Mouse (Mus musculus) left cerebral cortex, adult 9 months (tissue): ENCODE measurements at regions not wholly inside any gene's neighbourhood (a gene's known extent, or its start where the extent isn't known, plus 50 kb on each side); places are given as distances from the start of the nearest gene placed in this dataset.

Experiments used
- DNase-seq, 2 experiments: peaks; one replicate each; pipeline ENCODE4 v3.0.0; 2022; ENCODE audit warnings: low spot score in 2 of 2

DNA sequence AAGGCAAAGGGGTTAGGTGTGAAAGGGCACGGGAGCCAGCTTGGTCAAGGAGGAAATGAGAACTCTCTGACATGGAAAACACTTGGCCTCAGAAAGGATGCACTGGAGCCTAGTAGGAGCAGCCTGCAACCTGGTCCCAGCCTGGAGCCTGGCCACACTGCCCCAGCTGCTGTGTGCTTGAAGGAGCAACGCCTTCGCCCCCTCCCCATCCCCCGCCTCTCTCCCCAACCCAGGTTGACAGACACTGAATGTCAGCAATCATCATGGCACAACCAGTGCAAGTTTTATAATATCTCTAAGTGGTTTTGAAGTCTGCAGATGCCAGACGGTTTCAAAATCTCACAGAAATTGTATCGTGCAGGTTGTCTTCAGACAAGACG lies 417.6 kb downstream of the Cmpk2 start:
- no peak for DNase-seq

DNA sequence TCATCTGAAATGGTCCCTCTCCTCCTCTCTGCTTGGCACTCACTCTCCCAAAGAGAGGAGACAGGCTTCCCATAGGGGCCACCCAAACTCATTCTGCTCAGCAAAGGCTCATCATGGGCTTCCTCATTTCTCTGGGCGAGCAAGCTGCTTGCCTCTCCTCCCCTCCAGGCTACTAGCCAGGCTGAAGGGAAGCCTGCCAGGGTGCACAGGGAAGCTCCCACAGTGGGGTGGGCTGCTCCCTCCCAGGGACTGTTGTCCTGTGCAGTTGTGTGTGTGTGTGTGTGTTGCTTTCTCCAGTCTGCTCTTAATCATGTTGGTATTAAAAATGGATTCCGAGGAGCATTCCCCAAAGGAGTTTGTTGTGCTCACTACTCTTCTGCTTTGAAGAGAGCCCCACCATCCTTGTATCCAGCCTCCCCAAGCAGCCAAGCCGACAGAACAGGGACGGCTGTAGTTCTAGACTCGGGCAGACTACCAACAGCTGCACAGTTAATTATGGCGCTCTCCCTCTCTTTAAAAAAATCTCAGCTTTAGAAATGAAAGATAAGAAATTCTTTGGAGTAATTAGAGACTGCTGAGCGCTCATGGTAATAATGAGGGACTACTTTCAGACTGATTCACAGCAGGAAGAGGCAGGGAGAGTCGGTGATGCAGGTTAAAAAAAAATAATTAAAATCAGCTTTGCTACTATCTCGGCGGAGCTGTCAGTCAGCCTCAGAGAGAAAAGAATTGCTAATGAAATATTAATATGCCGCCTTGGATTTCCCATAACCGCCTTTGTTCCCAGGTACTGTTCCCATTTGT lies 417.0 kb downstream of the Cmpk2 start:
- DNase-seq: peak in 1 of 2 experiments; percentile 28

DNA sequence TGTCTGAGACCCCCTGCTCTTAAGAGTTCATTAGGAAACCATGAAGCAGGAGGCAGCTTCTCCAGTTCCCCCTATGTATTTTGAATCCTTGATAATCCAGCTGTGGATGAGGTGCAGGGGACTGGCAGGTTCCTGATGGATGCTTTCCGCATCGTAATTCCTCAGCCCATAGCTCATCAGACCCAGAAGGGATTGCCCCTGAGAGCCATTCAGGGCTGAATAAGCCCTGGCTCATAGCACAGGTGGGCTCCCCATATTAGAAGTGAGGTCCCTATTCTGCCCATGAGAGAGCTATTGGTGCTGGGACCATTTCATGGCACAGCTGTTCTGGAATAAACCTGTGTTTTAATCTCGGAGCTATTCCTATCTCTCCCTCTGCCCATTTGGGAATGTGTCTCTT lies 416.1 kb downstream of the Cmpk2 start:
- no peak for DNase-seq

DNA sequence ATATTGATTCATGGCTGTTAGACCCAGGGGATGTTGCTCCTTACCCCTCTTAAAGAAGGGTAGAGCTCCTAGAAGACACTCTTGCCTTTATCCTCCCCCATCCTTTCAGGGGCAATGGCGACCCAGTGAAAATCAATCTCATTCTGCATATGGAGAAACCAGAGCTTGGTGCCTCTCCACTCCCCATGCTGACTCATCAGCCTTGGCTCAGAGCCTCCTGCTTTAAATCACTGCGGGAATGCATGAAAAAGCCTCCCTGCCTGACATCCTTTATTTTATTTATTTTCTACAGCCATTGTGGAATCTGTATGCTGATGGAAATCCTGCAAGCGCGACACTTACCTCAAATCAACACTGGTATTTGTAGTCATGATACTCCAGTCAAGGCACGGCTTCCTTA lies 415.2 kb downstream of the Cmpk2 start:
- peak in 1 of 2 experiments; percentile 78 for DNase-seq

DNA sequence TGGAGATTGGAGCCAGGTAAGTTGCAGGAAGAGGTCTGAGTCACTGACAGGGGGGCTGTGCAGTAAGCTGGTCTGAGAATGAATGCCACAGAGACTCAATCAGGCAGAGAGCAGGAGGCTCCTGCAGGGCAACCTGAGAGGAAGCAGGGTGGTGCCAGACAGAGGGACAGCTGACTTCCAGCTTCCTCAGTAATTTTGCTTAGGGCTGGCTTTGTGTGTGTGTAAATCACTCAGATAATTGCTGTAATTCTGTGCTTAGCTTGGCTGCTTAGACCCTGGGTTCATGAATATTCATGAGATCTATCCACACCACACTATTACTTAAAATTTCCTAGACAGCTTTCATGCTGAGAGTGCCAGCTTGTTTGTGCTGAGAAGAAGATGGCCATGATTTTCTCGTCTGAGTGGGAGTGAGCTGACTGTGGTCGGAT lies 408.7 kb downstream of the Cmpk2 start:
- DNase-seq: no peak

DNA sequence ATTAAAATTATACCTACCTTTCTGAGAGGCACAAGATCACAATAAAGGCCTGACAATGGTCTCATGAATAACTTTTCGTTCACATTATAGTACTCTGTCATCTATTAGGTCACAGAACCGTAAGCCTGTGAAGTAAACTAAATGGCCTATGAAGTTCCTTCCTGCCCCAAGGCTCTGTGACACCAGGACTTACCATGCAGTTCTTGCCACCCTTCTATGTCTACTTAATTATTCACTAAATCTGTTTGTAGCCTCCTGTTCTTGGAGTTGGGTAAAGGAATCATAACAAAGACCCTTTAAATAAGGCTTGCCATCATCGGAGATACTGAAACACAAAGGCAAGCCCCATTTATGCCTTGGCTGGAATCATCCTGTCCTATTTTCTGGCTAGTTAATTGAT lies 408.3 kb downstream of the Cmpk2 start:
- no peak for DNase-seq

DNA sequence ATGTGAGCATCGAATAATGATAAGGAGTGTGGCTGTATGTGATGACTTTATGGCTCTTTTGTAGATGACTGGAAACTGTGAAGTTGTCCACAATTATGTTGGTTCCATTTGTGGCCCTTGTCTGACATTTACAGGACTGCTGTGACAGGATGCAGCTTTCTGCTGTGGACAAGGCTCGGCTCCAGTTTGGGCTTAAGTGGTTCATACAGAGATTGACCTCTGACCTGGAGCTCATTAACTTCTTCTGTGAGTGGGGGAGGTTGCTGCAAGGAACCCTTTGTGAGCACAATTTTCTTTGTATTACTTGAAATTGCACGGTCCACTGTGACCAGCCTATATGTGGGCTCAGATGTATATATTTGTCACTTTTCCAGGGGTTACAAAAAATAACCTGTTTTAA lies 403.5 kb downstream of the Cmpk2 start:
- no peak for DNase-seq

DNA sequence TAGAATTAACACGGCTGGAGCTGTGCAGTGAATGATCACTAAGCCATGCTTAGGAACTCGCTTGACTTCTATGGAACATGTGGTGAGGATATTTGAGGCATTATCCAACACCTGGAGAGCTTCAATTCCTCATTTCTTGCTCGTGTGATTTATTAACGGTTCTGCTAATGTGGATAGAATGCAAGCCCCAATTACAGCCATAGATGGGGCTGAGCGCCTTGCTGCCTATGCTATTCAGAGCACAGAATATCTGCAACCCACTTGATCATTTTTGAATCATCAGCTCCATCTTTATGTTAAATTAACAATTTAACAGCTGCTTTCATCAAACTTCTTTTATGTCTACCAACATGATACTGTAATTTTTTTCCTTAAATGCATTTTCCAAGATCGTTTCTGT lies 398.7 kb downstream of the Cmpk2 start:
- no peak for DNase-seq

DNA sequence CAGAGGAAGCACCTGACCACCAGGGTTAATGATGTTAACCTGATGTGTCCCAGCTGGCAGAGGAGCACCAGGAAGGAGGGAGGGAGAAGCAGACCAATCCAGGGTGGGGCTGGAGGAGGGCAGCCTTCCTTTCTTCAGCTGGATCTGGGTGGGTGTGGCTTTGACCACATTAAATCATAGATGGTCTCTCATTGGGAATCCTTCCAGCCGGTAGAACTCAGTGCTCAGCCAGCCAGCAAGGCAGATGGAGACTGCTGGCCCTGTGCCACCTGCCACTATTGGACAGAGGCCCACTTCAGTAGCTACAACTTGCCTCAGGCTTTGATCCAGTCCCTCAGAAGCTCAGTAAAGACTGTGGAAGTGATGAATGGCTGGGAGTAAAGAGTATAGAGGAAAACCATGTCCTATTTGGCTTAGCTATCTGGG lies 386.1 kb downstream of the Cmpk2 start:
- peak in 1 of 2 experiments; percentile 58 for DNase-seq

DNA sequence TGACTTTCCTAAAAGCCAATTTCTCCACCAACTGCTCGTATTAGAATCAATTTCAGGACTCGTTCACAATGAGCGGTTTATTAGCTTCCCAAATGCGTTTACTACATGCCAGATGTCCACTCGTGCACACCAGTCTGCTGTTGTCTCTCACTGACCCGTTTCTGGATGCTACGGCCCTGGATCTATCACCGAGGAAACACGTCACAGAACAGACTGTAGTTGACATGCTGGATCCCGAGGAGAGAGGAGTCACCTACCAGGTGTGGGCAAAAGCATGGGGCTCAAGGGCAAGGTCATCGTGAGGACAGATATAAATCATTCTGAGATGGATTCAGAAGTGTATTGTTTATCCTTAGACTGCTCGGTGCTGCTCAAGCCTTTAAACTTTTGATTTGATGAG lies 375.9 kb downstream of the Cmpk2 start:
- no peak for DNase-seq

DNA sequence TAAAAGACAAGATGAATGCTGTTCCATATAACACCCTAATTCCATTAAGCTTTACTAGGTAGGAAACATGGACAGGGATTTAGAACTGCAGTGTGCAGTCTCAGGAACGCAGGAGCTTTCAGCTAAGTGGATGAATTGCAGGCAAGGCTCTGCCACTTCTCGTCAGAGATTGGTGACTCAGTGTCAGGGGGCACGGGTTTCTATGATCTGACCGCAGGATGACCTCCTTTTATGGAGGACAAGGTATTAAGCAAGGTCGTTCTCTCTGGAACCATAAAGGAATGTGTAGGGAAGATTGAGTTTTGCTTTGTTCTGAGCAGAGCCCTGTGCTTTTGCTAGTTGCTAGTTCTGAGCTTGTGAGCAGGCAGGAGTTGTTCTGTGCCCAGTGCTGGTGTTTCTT lies 373.7 kb downstream of the Cmpk2 start:
- DNase-seq: no peak

DNA sequence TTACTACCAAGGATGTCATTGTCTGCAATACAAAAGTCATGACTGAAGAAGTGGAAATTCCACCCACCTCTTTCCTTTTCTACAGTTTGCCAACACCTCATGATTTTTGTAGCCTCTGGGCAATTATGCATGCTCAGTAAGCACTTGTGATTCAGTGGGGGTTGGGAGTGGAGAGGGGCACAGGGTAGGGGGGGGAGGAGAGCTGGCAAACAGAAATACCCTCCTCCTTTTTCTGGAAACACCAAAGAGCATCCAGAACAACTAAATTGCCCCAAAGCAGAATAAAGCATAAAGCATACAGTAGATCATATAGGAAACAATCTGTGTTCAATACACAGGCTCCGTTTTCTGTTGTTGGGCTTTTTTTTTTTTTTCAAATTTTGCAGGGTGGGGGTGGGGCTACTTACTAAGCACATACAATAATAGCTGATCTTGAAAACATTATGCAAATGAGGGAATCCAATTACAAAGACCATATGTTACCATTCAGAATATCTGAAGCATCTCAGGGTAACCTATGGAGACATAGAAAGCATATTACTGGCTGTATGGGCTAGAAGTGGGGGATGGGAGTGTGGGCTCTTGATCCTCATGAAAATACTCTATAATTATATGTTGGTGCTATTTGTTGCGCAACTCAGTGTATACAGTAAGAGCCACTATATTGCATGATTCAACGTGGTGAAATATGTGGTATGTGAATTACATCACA lies 352.4 kb downstream of the Cmpk2 start:
- DNase-seq: no peak

DNA sequence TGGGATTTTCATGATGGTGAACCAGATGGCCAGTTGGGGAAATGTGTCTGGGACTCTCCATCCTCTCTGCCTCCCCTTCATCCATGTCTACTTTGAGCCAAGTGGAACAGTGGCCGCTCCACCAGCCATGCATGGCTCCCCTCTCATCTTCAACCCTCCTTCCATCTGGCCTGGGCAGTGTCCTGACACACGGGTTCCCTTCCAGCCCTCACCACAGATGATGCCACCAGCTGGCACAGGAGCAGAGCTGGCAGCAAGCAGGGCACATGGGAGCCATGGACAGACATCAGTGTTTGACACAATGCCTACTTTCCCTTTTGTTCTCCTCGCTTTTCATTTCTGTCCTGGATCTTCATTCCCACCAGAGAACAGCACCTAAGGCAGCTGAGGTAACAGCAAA lies 348.9 kb downstream of the Cmpk2 start:
- no peak for DNase-seq

DNA sequence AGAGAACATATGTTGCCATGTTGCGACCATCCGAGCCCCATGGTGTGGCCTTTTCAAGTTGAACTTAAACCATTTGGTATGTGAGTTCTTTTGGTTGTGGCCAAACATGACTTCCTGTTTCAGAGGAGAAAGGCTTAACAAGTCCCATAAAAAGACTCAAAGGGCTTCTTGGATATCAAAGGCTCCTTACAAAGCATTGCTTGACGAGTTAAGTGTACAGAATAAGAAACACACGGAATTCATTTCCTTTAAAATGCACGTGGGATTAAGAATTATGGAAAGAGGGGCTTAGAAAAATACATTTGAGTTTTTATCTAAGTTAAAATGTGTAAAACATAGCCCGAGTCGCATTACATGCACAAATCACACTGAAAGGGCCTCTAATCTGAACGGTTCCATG lies 346.8 kb downstream of the Cmpk2 start:
- DNase-seq: no peak

DNA sequence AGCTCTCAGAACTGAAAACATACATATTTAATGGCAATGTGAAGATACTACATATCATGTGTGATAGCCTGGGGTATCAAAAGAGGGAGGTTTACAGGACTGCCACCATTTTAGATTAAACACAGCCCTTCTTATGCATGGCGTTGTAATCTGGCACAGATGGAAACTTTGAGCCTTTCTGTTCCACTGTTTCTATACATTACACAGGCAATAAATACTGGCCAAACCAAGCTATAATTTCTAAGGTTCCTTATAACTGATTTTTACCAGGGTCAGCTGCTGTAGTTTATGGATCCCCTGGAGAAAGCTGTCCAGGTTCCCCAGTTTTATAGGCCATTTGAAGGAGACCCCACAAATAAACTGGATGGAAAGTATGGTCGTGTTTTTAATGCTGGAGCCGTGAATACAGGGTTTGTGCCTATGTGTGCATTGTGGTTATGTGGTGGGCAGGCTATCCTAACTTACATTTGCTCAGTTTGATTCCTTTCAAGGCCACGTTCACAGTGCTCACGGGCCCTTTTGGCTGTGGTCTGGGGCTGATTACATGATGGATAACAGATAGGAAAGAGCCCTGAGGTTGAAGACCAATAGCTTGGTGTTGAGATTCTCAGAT lies 341.7 kb downstream of the Cmpk2 start:
- DNase-seq: no peak

DNA sequence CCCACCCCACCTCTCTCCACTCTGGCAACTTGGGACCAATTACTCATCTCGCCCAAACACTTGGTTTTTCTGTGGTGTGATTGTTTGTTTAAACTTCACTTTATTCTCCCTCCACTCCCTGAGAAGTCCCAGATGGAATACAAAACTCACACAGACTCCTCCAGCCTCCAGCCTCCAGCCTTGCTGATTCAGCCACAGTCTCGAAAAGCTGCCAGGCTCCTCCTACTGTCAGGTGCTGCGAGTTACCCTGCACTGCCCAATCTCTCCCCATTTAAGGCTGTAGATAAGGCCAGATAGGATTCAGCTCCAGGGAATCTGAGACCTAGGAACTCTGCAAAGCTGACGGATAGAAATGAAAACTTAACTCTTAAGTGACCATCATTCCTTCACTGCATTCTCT lies 340.7 kb downstream of the Cmpk2 start:
- peak in 1 of 2 experiments; percentile 32 for DNase-seq

DNA sequence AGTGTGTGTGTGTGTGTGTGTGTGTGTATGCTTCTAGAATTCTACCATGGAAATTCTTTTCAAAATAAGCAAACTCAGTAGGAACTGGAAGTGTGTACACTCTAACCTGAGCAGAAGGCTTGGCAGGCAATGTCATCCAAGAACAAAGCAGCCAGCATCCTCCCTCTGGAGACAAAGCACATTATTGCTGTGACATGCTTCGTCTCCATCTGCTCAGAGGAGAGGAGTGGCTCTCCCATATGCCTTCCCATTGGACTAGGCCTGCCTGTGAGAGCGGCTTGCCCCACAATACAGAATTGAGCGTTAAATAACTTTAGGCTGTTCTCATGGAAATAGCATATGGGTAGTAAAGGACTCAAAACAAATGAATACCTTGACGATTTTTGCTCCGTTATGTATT lies 333.5 kb downstream of the Cmpk2 start:
- no peak for DNase-seq

DNA sequence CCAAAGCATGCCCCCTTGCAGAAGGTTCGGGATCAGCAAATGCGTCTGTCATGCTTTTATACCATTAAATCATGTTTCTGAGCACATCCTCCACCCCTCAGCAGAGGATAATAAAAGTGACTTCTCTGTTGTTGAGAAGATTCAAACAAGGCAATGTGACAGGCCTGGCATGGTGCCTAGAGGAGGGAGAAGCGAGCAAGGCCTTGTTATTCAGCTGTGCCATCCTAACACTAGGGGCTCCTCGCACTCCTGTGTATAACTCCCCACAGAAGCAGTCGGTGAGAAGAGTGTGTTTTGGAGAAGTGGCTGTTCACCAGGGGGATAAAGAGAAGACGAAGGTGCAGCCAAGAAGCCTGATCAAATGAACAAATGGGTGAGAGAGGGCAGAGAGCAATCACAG lies 330.3 kb downstream of the Cmpk2 start:
- no peak for DNase-seq

DNA sequence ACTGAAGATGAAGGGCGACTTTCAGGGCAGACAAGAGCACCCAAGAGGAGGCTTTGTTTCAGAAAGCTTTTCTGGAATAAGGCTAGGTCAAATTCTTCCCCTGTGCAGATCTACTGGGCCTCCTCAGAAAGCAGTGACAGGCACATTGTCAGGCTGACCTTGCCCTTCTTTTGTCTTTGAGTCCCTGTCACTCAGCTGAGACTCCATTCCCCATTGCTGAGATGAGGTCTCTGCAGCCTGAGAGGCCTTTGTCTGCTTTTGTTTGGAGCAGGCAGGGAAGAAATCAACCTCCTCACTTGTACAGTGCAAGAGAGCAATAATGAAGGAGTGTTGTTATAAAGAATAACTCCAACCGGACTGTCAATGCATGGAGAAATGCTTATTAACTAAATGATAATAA lies 327.4 kb downstream of the Cmpk2 start:
- DNase-seq: no peak

DNA sequence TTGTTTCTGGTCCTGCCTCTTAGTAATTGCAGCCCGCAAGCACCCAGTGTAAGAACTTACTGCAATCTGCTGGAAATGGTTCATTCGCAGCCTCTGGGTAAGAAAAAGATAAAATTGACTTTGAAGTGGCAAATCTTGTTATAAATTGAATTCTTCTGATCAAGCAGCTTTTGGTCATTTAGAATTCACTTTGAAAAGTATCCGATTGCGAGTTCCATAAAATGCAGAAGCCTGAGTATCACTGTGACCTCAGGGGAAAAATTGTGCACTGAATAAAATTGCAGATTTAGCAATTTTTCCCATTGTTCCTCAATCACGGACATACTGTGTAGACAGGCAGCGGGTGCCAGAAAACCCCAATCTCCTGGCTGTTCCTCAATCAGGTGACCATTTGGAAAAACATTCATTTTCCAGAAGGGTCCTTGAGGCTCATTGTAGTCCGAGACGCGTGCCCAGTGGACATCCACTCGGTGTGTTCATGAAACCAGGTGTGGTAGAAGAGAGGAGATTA lies 320.4 kb downstream of the Cmpk2 start:
- DNase-seq: no peak

DNA sequence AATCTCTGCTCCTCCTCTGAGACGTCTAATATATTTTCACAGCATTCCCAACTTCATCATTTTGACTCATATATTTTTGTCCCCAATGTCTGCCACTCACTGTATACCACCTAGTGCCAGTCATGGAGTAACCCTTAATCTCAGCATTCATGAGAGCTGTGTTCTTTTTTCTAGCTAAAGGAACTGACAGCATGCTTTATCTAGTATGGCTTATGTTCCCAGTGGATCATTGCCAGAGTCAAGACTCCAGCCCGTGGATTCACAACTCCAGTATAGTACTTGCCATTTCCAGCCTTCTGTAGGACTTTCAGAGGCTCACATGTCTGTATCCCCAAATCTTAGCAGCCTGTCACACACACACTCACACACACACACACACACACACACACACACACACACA lies 316.5 kb downstream of the Cmpk2 start:
- no peak for DNase-seq

DNA sequence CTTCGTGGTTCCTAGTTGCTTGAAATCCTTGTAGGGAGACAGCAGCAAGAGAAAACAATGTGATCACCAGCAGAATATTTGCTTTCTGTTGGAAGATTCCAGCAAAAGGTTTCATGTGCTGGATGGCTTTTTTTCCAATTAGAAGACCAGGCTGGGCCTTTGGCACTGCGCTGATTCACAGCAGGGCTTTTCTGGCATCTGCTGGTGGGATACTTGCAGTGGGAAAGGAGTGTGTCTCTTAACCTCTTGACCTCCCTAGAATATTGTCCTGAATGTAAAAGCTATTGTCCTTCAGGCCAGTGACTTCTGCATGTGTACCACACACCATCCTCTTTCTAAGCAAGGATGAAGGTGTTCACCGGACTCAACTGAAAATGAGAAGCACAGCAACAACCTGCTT lies 315.4 kb downstream of the Cmpk2 start:
- DNase-seq: no peak

DNA sequence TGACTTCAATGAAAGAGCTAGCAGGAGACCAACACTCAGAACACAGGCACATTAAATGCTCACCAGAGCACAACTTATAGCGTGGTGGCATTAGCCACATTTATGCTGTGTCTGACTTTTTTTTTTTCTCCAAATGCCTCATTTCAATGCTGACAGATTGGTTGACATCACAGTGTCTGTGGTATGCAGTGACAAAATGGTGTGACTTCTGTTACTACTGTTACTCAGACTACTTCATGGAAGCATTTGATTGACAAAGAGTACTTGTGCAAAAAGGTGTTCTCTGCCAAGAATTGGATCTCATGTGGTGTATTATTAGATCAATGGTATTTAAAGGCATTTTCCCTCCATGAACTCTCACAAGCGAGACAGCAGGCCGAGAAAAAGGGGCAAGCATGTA lies 314.8 kb downstream of the Cmpk2 start:
- no peak for DNase-seq
